Mouse (Mus musculus) embryonic facial prominence, embryonic 11.5 days (tissue): ENCODE measurements around the gene Arap1. TPM values are rescaled to one million over a fixed set of nuclear protein-coding genes. Genes with fewer than 3 reads are reported as not detected.

ENCODE experiments used
- ATAC-seq: fragments of 200-750 bp; cut with Nextera tagmentation; replicated peaks from 2 replicates; pipeline ENCODE4 v1.8.0; 2017; ENCODE audit warnings: low read depth; ENCODE audit not compliant: insufficient number of reproducible peaks, low FRiP score, low TSS enrichment
- DNase-seq: peaks from one replicate; pipeline ENCODE4 v3.0.0-alpha.2; 2015; ENCODE audit warnings: low spot score
- H3K27ac ChIP-seq: fragments of 300-500 bp; sonication (generic); replicated peaks from 2 replicates; pipeline ENCODE4 v1.5.1; 2014; ENCODE audit warnings: mild to moderate bottlenecking, low read depth, low read length, control low read depth
- H3K27me3 ChIP-seq: fragments of 300-500 bp; sonication (generic); 2 replicates; pipeline ENCODE4 v1.6.1; 2014; ENCODE audit warnings: mild to moderate bottlenecking, low read length, moderate library complexity, mixed read lengths; ENCODE audit not compliant: control insufficient read depth, insufficient read depth
- H3K36me3 ChIP-seq: fragments of 300-500 bp; sonication (generic); replicated peaks from 2 replicates; pipeline ENCODE4 v1.6.1; 2014; ENCODE audit warnings: low read depth, mild to moderate bottlenecking, low read length, moderate library complexity, mixed read lengths; ENCODE audit not compliant: control insufficient read depth, insufficient read depth
- H3K4me1 ChIP-seq: fragments of 300-500 bp; sonication (generic); 2 replicates; pipeline ENCODE4 v1.6.1; 2014; ENCODE audit warnings: low read length, mixed read lengths; ENCODE audit not compliant: control insufficient read depth, insufficient read depth
- H3K4me2 ChIP-seq: fragments of 300-500 bp; sonication (generic); 2 replicates; pipeline ENCODE4 v1.6.1; 2014; ENCODE audit warnings: low read depth, mild to moderate bottlenecking, control low read depth, low read length, moderate library complexity
- H3K4me3 ChIP-seq: fragments of 300-500 bp; sonication (generic); 2 replicates; pipeline ENCODE4 v1.5.1; 2014; ENCODE audit warnings: low read depth, low read length, control low read depth
- H3K9ac ChIP-seq: fragments of 300-500 bp; sonication (generic); replicated peaks from 2 replicates; pipeline ENCODE4 v1.6.1; 2014; ENCODE audit warnings: mild to moderate bottlenecking, control low read depth, low read length
- H3K9me3 ChIP-seq: fragments of 300-500 bp; sonication (generic); replicated peaks from 2 replicates; pipeline ENCODE4 v1.6.1; 2016; ENCODE audit warnings: mild to moderate bottlenecking, low read length, inconsistent platforms, mixed read lengths; ENCODE audit not compliant: control insufficient read depth
- WGBS: fragments of 180-500 bp; shearing (Covaris S2); extraction: QIAGEN DNeasy Blood & Tissue Kit; methylation state at CpG from one replicate; pipeline ENCODE4 v1.1.7; 2014; 5-methylcytosine and 5-hydroxymethylcytosine counted together
- polyA plus RNA-seq: library from polyadenylated mRNA; unstranded; fragments of >200 nt; fragmentation: Nextera tagmentation; extraction: Ambion mirVana; gene quantifications from 2 replicates; pipeline ENCODE4 v1.2.1, GENCODE M21; 2014

Gene Arap1
- polyA plus RNA-seq = 13.5 and 14.1 TPM in 2 replicates

- H3K27me3 ChIP-seq = peaks cover 3% of the 10 kb centered on the region; the same call in 1 of the 2 replicates
- H3K27ac ChIP-seq = no peak within 1 kb of the TSS
- H3K4me2 ChIP-seq = peak within 1 kb of the TSS; percentile 89
- DNase-seq (peak; percentile 77), ATAC-seq (peak; percentile 56)
- under 1% methylated on average over 33 of the region's 35 CpGs for WGBS
- no peaks in the 10 kb centered on the region for H3K36me3 ChIP-seq
- H3K9ac ChIP-seq = peak within 1 kb of the TSS; percentile 14
- no peaks in the 10 kb centered on the region for H3K9me3 ChIP-seq
- peak within 1 kb of the TSS; percentile 47 for H3K4me3 ChIP-seq
- peaks cover 4% of the 10 kb centered on the region; the same call in 1 of the 2 replicates for H3K4me1 ChIP-seq
Observed at GRCm38 (mm10) chr7:101347767-101348270, at the start of gene Arap1. TSS of gene Arap1 (plus strand) at chr7:101348067.

GRCm38 (mm10) chr7:101298375-101298774, 49.5 kb upstream of the Arap1 start:
- no peak overlapping the region for H3K4me2 ChIP-seq
- H3K4me1 ChIP-seq = no peaks in the 10 kb centered on the region; the same call in 1 of the 2 replicates
- no peak for DNase-seq
- no peak overlapping the region for H3K27ac ChIP-seq
- peaks cover 8% of the 10 kb centered on the region; the same call in 1 of the 2 replicates for H3K27me3 ChIP-seq
- ATAC-seq = no peak
- 92% methylated on average over 3 of the region's 3 CpGs for WGBS
- H3K4me3 ChIP-seq = no peak overlapping the region
- H3K36me3 ChIP-seq = no peaks in the 10 kb centered on the region
- no peaks in the 10 kb centered on the region for H3K9me3 ChIP-seq
- no peak overlapping the region for H3K9ac ChIP-seq

GRCm38 (mm10) chr7:101301361-101301880, 46.4 kb upstream of the Arap1 start:
- ATAC-seq = peak; percentile 21
- H3K27me3 ChIP-seq = peaks cover 8% of the 10 kb centered on the region; the same call in 1 of the 2 replicates
- under 1% methylated on average over 30 of the region's 30 CpGs for WGBS

GRCm38 (mm10) chr7:101301881-101302456, 45.9 kb upstream of the Arap1 start, which contains the start of gene Atg16l2:
TSS of gene Atg16l2 (minus strand) at chr7:101302251.
- no peaks in the 10 kb centered on the region for H3K36me3 ChIP-seq
- peak; percentile 93 for DNase-seq
- ATAC-seq = peak; percentile 96
- H3K4me2 ChIP-seq = peak within 1 kb of the TSS; percentile 84
- H3K27ac ChIP-seq = no peak within 1 kb of the TSS; the same call in 1 of the 2 replicates
- no peaks in the 10 kb centered on the region; the same call in 1 of the 2 replicates for H3K4me1 ChIP-seq
- under 1% methylated on average over 36 of the region's 39 CpGs for WGBS
- peak within 1 kb of the TSS; percentile 66 for H3K4me3 ChIP-seq
- no peaks in the 10 kb centered on the region for H3K9me3 ChIP-seq
- H3K27me3 ChIP-seq = peaks cover 8% of the 10 kb centered on the region; the same call in 1 of the 2 replicates
- peak within 1 kb of the TSS; percentile 58 for H3K9ac ChIP-seq

More at GRCm38 (mm10) chr7:101301361-101301880, 46.4 kb upstream of the Arap1 start:
- Histone ChIP-seq H3K36me3 (no peaks in the 10 kb centered on the region), H3K27ac (no peak overlapping the region), H3K4me2 (peak overlapping the region; percentile 84), H3K9ac (peak overlapping the region; percentile 58), H3K4me3 (peak overlapping the region; percentile 66), H3K4me1 (no peaks in the 10 kb centered on the region; the same call in 1 of the 2 replicates), H3K9me3 (no peaks in the 10 kb centered on the region)
- peak; percentile 21 for DNase-seq

DNA sequence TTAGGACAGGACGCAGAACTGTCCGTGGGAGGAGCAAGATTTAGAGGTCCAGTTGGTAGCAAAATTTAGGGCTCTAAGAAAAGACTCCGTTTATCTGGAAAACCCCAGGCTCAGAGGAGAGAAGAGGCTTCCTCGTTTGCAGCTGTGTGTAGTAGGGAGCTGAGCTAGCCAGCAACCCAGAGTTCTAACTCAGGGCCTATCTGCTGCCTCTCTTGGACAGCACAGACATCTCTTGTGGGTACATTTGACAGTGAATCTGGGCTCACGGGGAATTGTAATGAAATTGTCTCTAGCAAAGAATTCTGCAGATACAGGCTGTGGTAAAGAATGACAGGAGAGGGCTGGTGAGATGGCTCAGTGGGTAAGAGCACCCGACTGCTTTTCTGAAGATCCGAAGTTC, 45.2 kb upstream of the Arap1 start:
- Histone ChIP-seq H3K9me3 (no peaks in the 10 kb centered on the region), H3K4me2 (peak overlapping the region; percentile 84), H3K4me3 (peak overlapping the region; percentile 66; the same call in 1 of the 2 replicates), H3K27me3 (peaks cover 8% of the 10 kb centered on the region; the same call in 1 of the 2 replicates), H3K4me1 (no peaks in the 10 kb centered on the region; the same call in 1 of the 2 replicates), H3K9ac (no peak overlapping the region), H3K36me3 (no peaks in the 10 kb centered on the region), H3K27ac (no peak overlapping the region)
- DNase-seq (no peak), ATAC-seq (no peak)
- WGBS = 23% methylated on average over 7 of the region's 7 CpGs

- Histone ChIP-seq H3K36me3 (no peaks in the 10 kb centered on the region), H3K9ac (no peak overlapping the region), H3K4me2 (no peak overlapping the region), H3K9me3 (no peaks in the 10 kb centered on the region), H3K27ac (no peak overlapping the region), H3K27me3 (no peaks in the 10 kb centered on the region), H3K4me3 (no peak overlapping the region), H3K4me1 (no peaks in the 10 kb centered on the region; the same call in 1 of the 2 replicates)
- no peak for DNase-seq
- 46% methylated on average over 2 of the region's 2 CpGs for WGBS
- ATAC-seq = no peak
Observed at GRCm38 (mm10) chr7:101306841-101307240, 41.0 kb upstream of the Arap1 start.

- Histone ChIP-seq H3K4me1 (no peaks in the 10 kb centered on the region), H3K36me3 (no peaks in the 10 kb centered on the region), H3K27ac (no peak overlapping the region; the same call in 1 of the 2 replicates), H3K9me3 (no peaks in the 10 kb centered on the region), H3K4me3 (peak overlapping the region; percentile 44), H3K4me2 (peak overlapping the region; percentile 37), H3K27me3 (no peaks in the 10 kb centered on the region), H3K9ac (peak overlapping the region; percentile 58)
- DNase-seq (no peak), ATAC-seq (no peak)
- WGBS = 39% methylated on average over 5 of the region's 5 CpGs
Observed at GRCm38 (mm10) chr7:101309985-101310326, 37.9 kb upstream of the Arap1 start.
